Mouse (Mus musculus): Measurements from ENCODE around the gene Lrrc71. TPM values are rescaled to one million over a fixed set of nuclear protein-coding genes. Genes with fewer than 3 reads are reported as not detected.
A peak's percentile ranks its signal among the peaks of the same experiment; 100 is the strongest.

Gene Lrrc71
- 0.38 TPM in 1 of 2 replicates, not detected in the other for polyA plus RNA-seq (2012; ENCODE audit: insufficient read depth, insufficient read length, missing spikeins)

DNA sequence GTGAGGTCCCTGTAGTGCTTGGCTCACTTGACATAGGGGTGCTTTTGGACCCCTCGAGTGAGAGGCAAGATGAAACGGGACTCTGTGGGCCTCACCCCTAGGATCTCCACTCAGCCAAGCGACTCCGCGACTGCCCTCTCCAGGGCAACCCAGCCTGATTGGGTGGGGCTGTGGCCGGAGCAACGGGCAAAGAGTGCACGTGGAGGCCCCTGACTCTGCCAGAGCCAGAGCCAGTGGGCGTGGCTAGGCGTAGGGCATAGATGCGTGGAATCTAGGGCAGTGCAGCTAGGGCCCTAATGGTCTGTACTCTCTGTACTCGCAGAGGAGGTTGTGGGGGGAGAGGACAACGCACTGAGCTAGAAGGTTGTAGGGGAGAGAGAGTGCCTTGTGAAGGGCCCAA is at the start of gene Lrrc71:
Gene Lrrc71, minus strand, starts transcription at position 195 of the 400 bp plus-strand sequence.
- no peak within 1 kb of the TSS for H3K27ac ChIP-seq (replicated peaks; ENCODE audit: low read depth, low read length)
- no peak within 1 kb of the TSS for H3K4me3 ChIP-seq (ENCODE audit: insufficient read depth, low read depth, low read length)
- no peaks in the 10 kb centered on the region; the same call in 1 of the 2 replicates for H3K4me1 ChIP-seq (ENCODE audit: control insufficient read depth, insufficient read depth, insufficient read length, low read length)

GRCm38 (mm10) chr3:87796736-87797334 is 48.4 kb upstream of the Lrrc71 start, which contains the start of gene Insrr:
Gene Insrr, plus strand, starts transcription at chr3:87796951.
- no peaks in the 10 kb centered on the region for H3K4me1 ChIP-seq (ENCODE audit: control insufficient read depth, insufficient read depth, insufficient read length, low read length)
- peak within 1 kb of the TSS; percentile 27; the same call in 1 of the 2 replicates for H3K4me3 ChIP-seq (ENCODE audit: insufficient read depth, low read depth, low read length)
- H3K27ac ChIP-seq (replicated peaks; ENCODE audit: low read depth, low read length): no peak within 1 kb of the TSS

DNA sequence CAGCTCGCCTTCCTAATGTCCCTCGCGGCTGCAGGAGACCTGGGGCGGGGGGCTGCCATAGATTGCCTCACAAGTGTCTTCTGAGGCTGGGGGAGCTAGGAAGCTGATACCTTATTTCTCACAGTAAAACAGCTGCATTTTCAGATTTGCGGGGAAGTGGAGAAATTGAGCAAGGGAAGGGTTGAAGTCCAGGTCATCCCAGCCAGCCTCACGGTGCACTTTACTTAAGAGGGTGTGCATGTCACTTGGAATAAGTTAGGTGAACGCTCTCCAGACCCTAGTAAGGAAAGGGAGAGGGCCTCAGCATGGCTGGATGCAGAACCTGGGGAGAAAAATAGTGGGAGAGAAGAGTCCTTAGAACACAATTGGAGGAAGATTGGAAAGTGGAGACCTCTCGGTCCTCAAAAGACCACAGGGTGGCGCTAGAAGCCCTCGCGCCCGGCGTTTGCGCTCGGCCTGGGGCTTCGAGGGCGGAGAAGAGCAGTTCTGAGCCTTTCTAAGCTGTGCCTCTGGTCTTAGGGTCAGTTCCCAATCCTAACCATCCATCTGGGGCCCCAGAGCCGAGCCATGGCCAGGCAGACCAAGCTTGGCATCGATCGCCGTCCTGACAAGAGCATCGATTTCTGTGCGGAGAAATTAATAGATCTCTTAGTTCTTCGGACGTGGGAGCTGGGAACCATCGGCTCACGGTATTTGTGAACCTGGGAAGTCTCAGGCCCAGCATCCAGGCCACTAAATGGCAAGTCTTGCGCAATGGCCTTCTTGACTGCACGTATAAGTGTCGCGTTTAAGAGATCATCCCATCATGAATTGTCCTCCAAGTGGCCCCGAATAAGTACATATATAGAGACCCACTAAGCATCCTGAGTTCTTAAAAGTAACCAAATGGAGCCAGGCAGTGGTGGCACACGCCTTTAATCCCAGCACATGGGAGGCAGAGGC is 47.2 kb upstream of the Lrrc71 start:
- Histone ChIP-seq H3K4me3 (ENCODE audit: insufficient read depth, low read depth, low read length) (no peak overlapping the region), H3K27ac (replicated peaks; ENCODE audit: low read depth, low read length) (no peak overlapping the region), H3K4me1 (ENCODE audit: control insufficient read depth, insufficient read depth, insufficient read length, low read length) (no peaks in the 10 kb centered on the region)

DNA sequence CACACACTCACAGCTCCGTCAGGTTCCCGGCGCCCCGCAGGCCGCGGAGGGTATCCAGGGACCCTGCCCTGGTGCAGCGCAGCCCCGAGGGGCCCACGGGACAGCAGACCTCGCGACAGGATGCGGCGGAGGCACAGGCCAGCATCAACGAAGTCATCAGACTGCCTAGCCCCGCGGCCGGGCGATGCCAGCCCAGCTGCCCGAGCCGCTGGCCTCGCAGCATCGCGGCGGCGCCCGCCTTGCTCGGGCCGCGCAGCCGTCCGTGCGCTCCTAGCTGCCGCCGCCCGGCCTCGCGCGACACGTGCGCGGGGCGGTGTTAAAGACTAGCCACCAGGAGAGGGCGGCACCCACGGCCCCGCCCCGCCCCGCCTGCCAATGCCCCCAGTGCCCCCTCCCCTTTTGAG is 46.5 kb upstream of the Lrrc71 start, which contains the start of gene Ntrk1:
Gene Ntrk1, minus strand, starts transcription at position 241 of the 404 bp plus-strand sequence.
- Histone ChIP-seq H3K27ac (replicated peaks; ENCODE audit: low read depth, low read length) (no peak within 1 kb of the TSS), H3K4me1 (ENCODE audit: control insufficient read depth, insufficient read depth, insufficient read length, low read length) (no peaks in the 10 kb centered on the region), H3K4me3 (ENCODE audit: insufficient read depth, low read depth, low read length) (no peak within 1 kb of the TSS)

DNA sequence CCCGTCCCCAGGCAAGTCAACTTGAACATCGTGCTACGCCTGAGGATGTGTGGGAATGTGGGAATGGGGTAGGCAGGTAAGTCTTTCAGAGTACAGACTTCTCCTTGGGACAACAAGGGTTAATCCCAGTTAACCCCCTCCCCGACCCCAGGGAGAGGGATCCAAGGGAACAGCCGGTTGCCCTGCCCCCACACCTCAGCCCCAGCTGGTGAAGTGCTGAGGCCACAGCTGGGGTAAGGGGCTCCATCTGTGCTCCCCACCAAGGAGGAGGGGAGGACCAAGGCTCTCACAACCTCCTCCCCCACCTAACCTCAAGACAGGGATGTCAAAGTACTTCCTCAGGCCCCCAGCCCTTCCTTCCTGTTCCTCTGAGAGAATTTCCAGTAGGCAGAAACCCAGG is 41.3 kb upstream of the Lrrc71 start:
- Histone ChIP-seq H3K4me1 (ENCODE audit: control insufficient read depth, insufficient read depth, insufficient read length, low read length) (no peaks in the 10 kb centered on the region), H3K4me3 (ENCODE audit: insufficient read depth, low read depth, low read length) (no peak overlapping the region), H3K27ac (replicated peaks; ENCODE audit: low read depth, low read length) (no peak overlapping the region)

DNA sequence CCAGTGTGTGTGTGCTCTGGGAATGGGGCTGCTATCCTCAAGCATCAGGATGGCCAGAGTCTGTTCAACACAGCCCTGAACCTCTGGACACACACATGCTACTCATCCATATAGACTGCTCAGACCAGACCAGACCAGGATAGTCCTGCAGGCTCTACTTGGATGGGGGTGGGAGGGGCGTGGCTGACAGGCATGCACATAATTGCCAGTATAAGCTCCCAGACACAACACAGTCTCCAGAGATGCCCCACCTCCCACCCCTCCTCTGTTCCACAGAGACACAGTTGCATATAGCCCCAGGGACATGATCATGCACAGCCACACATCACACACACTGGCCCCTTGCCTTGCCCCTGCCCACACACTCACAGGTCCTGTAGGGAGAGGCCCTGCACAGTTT is 40.8 kb upstream of the Lrrc71 start:
- no peaks in the 10 kb centered on the region for H3K4me1 ChIP-seq (ENCODE audit: control insufficient read depth, insufficient read depth, insufficient read length, low read length)
- no peak overlapping the region for H3K27ac ChIP-seq (replicated peaks; ENCODE audit: low read depth, low read length)
- H3K4me3 ChIP-seq (ENCODE audit: insufficient read depth, low read depth, low read length): no peak overlapping the region

DNA sequence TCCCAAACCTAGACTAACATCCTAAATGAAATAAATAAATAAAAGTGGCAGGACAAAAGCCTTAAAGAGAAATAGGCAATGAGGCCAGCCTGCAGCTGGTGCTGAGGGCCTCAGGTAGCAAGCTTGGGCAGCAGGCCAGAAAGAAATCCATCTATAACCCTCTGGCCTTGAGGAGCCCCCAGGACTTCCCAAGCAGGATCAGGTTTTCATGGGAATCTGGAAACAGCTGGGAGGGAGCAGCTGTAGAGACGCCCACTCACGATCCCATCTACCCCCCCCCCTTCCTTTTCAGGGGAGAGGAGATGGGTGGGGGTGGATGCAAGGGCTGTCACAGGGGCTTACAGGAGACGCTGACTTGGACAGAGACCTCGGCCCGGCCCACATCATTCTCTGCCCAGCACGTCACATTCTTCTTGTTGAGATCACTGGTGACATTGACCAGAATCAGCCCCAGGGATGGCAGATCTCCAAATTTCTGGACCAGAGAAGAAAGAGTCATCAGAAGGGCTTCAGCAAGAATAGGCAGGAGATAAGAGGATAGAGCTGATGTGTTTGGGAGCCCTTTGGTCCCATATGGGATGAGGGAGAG is 37.3 kb upstream of the Lrrc71 start:
- H3K4me3 ChIP-seq (ENCODE audit: insufficient read depth, low read depth, low read length): no peak overlapping the region
- no peaks in the 10 kb centered on the region for H3K4me1 ChIP-seq (ENCODE audit: control insufficient read depth, insufficient read depth, insufficient read length, low read length)
- H3K27ac ChIP-seq (replicated peaks; ENCODE audit: low read depth, low read length): no peak overlapping the region

DNA sequence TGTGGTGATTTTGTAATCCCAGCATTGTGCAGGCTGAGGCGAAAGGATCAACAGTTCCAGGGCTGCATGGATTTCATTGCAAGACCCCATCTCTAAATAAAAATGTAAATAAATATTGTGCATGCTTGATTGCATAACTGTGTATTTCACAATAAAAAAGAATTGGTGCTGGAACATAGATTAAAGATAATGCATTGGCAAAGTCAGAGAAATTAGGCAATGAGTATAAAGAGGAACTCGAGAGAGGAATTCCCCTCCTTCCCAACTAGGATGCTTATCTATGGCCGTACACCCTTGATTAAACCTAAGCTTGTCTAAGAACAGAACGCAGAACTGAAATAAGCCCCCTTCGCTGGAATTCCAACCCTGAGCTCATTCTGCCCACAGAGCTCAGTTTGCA is 36.7 kb upstream of the Lrrc71 start:
- H3K4me3 ChIP-seq (ENCODE audit: insufficient read depth, low read depth, low read length): no peak overlapping the region
- H3K27ac ChIP-seq (replicated peaks; ENCODE audit: low read depth, low read length): no peak overlapping the region
- no peaks in the 10 kb centered on the region for H3K4me1 ChIP-seq (ENCODE audit: control insufficient read depth, insufficient read depth, insufficient read length, low read length)

DNA sequence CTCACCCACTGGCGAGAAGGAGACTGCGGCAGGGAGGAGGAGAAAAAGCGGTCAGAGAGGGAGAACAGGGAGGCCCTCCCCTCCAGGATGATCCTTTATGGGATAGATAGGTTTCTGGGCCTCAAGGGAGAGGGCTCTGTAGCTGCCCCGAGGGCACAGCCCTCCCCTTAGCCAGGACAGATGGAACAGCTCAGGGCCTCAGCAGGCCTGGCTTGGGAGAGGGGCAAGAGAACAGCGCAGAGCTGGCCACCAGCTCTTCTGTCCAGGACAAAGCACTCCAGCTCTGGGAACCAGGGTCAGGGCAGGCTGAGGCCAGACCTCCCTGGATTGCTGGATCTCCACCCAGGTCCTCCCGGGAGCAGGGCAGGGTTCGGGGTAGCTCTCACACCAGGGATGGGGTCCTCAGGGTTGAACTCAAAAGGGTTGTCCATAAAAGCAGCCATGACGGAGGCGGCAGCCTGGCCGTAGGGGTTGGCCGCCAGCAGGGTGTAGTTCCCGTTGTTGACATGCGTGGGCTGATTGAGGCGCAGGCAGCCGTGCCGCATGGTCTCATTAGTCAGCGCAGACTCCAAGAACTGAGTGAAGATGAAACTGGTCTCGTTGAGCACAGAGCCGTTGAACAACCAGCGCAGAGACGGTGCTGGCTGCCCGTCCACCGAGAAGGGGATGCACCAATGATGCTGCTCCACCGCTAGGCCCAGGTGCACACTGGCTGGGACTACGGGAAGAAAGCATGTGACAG is 35.0 kb upstream of the Lrrc71 start:
- no peak overlapping the region for H3K27ac ChIP-seq (replicated peaks; ENCODE audit: low read depth, low read length)
- H3K4me1 ChIP-seq (ENCODE audit: control insufficient read depth, insufficient read depth, insufficient read length, low read length): no peaks in the 10 kb centered on the region
- no peak overlapping the region for H3K4me3 ChIP-seq (ENCODE audit: insufficient read depth, low read depth, low read length)

DNA sequence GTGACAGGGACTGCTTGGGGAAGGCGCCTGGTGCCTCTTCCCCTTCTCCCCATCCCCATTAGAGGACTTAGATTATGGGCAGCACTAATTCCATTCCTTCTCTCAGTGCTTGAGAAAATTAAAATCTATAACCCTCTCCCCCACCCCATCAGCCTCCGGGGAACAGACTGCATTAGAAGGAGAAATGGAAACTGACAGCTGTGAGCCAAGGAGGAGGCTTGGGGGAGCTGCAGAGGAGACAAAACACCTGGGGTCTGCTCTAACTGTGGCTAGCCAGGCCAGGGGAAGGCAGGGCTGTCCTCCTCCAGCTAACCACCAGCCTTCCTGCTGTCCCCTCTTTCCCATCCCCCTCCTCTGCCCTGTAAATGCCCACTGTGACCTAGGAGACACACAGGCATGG is 30.7 kb upstream of the Lrrc71 start:
- Histone ChIP-seq H3K4me1 (ENCODE audit: control insufficient read depth, insufficient read depth, insufficient read length, low read length) (no peaks in the 10 kb centered on the region), H3K4me3 (ENCODE audit: insufficient read depth, low read depth, low read length) (no peak overlapping the region), H3K27ac (replicated peaks; ENCODE audit: low read depth, low read length) (no peak overlapping the region)

DNA sequence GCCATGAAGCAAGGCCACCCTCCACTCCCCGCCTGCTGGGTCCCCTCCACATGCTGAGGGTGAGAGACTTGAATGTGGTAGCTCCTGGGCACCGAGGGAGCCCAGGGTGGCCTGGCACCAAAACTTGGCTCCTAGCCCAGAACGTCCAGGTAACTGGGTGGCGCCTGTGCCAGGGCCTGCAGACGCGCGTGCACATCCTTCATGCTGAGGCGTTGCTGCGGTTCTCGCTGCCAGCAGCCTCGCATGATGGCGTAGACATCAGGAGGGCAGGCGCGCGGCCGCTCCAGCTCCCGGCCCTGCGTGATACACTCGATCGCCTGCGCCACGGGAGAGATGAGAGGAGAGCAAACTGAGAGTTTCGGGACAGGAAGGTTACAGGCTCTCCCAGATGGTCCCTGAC is 29.9 kb upstream of the Lrrc71 start:
- H3K27ac ChIP-seq (replicated peaks; ENCODE audit: low read depth, low read length): no peak overlapping the region
- no peaks in the 10 kb centered on the region for H3K4me1 ChIP-seq (ENCODE audit: control insufficient read depth, insufficient read depth, insufficient read length, low read length)
- no peak overlapping the region for H3K4me3 ChIP-seq (ENCODE audit: insufficient read depth, low read depth, low read length)

DNA sequence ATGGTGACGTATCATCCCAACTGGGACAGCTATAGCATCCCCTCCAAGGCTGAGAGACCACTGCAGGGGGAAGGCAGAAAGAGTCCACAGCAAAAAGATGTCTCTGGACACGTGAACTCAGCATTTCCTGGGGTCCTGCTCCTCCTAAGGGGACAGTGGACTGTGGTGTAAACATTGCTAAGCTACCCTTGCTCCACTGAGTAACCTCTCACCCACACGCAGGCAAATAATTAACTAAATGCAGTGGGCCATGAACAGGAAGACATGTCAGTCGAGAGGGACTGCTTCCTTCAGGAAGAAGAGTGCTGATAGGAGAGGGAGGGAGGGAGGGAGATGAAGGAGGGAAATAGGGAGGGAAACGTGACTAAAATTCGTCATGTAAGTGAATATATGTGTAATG is 22.7 kb upstream of the Lrrc71 start:
- Histone ChIP-seq H3K4me3 (ENCODE audit: insufficient read depth, low read depth, low read length) (no peak overlapping the region), H3K27ac (replicated peaks; ENCODE audit: low read depth, low read length) (no peak overlapping the region), H3K4me1 (ENCODE audit: control insufficient read depth, insufficient read depth, insufficient read length, low read length) (0 out of 2 replicates have a peak, but pooled peaks cover 3% of the 10 kb centered on the region)

GRCm38 (mm10) chr3:87770280-87770679 is 21.9 kb upstream of the Lrrc71 start:
- H3K27ac ChIP-seq (replicated peaks; ENCODE audit: low read depth, low read length): no peak overlapping the region
- no peak overlapping the region for H3K4me3 ChIP-seq (ENCODE audit: insufficient read depth, low read depth, low read length)
- 0 out of 2 replicates have a peak, but pooled peaks cover 3% of the 10 kb centered on the region for H3K4me1 ChIP-seq (ENCODE audit: control insufficient read depth, insufficient read depth, insufficient read length, low read length)

DNA sequence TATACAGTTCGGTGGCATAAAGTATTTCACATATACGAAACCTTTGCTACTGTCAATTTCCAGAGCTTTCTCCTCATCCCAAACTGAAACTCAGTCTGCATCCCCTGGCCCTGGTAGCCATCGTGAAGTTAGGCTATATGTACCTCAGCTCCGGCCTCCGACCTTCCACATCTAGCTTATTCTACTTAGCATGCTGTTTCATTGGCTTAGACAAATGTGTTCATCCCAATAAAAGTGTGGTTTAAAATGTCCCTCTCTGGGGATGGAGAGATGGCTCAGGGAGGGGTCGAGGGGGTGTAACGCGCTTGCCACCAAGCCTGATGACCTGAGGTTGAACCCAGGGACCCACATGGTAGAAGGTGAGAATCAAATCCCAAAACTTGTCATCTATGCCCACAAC is 21.1 kb upstream of the Lrrc71 start:
- H3K4me3 ChIP-seq (ENCODE audit: insufficient read depth, low read depth, low read length): no peak overlapping the region
- no peak overlapping the region for H3K27ac ChIP-seq (replicated peaks; ENCODE audit: low read depth, low read length)
- 0 out of 2 replicates have a peak, but pooled peaks cover 3% of the 10 kb centered on the region for H3K4me1 ChIP-seq (ENCODE audit: control insufficient read depth, insufficient read depth, insufficient read length, low read length)

GRCm38 (mm10) chr3:87768844-87769243 is 20.4 kb upstream of the Lrrc71 start:
- peak overlapping the region; percentile 88 for H3K27ac ChIP-seq (replicated peaks; ENCODE audit: low read depth, low read length)

More at GRCm38 (mm10) chr3:87768844-87769243, 20.4 kb upstream of the Lrrc71 start:
- Histone ChIP-seq H3K4me3 (ENCODE audit: insufficient read depth, low read depth, low read length) (peak overlapping the region; percentile 75), H3K4me1 (ENCODE audit: control insufficient read depth, insufficient read depth, insufficient read length, low read length) (peaks cover 5% of the 10 kb centered on the region; the same call in 1 of the 2 replicates)
